Mouse (Mus musculus) thymus, postnatal 0 days (tissue): ENCODE measurements around the gene Usp12. TPM values are rescaled to one million over a fixed set of nuclear protein-coding genes. Genes with fewer than 3 reads are reported as not detected.

ENCODE experiments used
- DNase-seq: peaks from one replicate; pipeline ENCODE4 v3.0.0-alpha.2; 2015; ENCODE audit warnings: low spot score
- polyA plus RNA-seq: library from polyadenylated mRNA; unstranded; fragments of >200 nt; fragmentation: Nextera tagmentation; extraction: Ambion mirVana; gene quantifications from 2 replicates; pipeline ENCODE4 v1.2.1, GENCODE M21; 2015

Usp12 gene
- polyA plus RNA-seq = 10.7 and 11.5 TPM in 2 replicates

- peak; percentile 98 for DNase-seq
These were observed at the start of gene Usp12 for GRCm38 (mm10) chr5:146794853-146795252. Gene Usp12 (minus strand): TSS chr5:146795006.

GRCm38 (mm10) chr5:146844301-146844941 lies 49.6 kb upstream of the Usp12 start:
- no peak for DNase-seq

- DNase-seq = no peak
These were observed 47.2 kb upstream of the Usp12 start for GRCm38 (mm10) chr5:146841996-146842395.

- DNase-seq = no peak
These were observed 46.5 kb upstream of the Usp12 start for GRCm38 (mm10) chr5:146841301-146841700.

- no peak for DNase-seq
These were observed 45.6 kb upstream of the Usp12 start for GRCm38 (mm10) chr5:146840422-146840821.

- no peak for DNase-seq
These were observed 45.0 kb upstream of the Usp12 start for GRCm38 (mm10) chr5:146839760-146840159.

GRCm38 (mm10) chr5:146838836-146839648 lies 44.2 kb upstream of the Usp12 start:
- DNase-seq = no peak

- no peak for DNase-seq
These were observed 43.3 kb upstream of the Usp12 start for GRCm38 (mm10) chr5:146837967-146838720.

- no peak for DNase-seq
These were observed 40.2 kb upstream of the Usp12 start for GRCm38 (mm10) chr5:146834959-146835358.

- DNase-seq = no peak
These were observed 38.9 kb upstream of the Usp12 start for GRCm38 (mm10) chr5:146833673-146834201.

- peak; percentile 95 for DNase-seq
These were observed 38.1 kb upstream of the Usp12 start, which contains the start of gene Rpl21 for GRCm38 (mm10) chr5:146832769-146833448. Gene Rpl21 (plus strand): TSS chr5:146832890.

- DNase-seq = no peak
These were observed 37.6 kb upstream of the Usp12 start for GRCm38 (mm10) chr5:146832435-146832768.

GRCm38 (mm10) chr5:146829528-146829927 lies 34.7 kb upstream of the Usp12 start:
- peak; percentile 67 for DNase-seq

- DNase-seq = no peak
These were observed 28.2 kb upstream of the Usp12 start for GRCm38 (mm10) chr5:146823005-146823404.

GRCm38 (mm10) chr5:146818906-146819623 lies 24.3 kb upstream of the Usp12 start:
- DNase-seq = no peak

GRCm38 (mm10) chr5:146817583-146817982 lies 22.8 kb upstream of the Usp12 start:
- no peak for DNase-seq

GRCm38 (mm10) chr5:146815394-146815793 lies 20.6 kb upstream of the Usp12 start:
- DNase-seq = no peak

GRCm38 (mm10) chr5:146813421-146813820 lies 18.6 kb upstream of the Usp12 start:
- no peak for DNase-seq

- no peak for DNase-seq
These were observed 18.1 kb upstream of the Usp12 start for GRCm38 (mm10) chr5:146812866-146813265.

- DNase-seq = no peak
These were observed 15.1 kb upstream of the Usp12 start for GRCm38 (mm10) chr5:146809951-146810350.
